Mouse (Mus musculus) left cerebral cortex, postnatal 10 days (tissue): ENCODE results near the gene Eci1. TPM values are rescaled to one million over a fixed set of nuclear protein-coding genes. Genes with fewer than 3 reads are reported as not detected.

Source experiments
- DNase-seq, 2 experiments: peaks; one replicate each; pipeline ENCODE4 v3.0.0; 2021 to 2022; ENCODE audit warnings: low spot score in 2 of 2, mixed read lengths in 1 of 2; ENCODE audit errors: extremely low spot score in 1 of 2
- intact Hi-C: fragments of 180-260 bp; cut with DNase I; formaldehyde crosslinking; loops from one replicate; pipeline ENCODE4 v1.15.1; 2025
- total RNA-seq, 2 experiments: library from RNA; stranded (reverse); gene quantifications; 2 replicates each; pipeline ENCODE4 v1.2.3; 2021

Eci1 gene
- total RNA-seq, 2 experiments from 2014 or later, result 15.1 to 16.9 TPM

DNA sequence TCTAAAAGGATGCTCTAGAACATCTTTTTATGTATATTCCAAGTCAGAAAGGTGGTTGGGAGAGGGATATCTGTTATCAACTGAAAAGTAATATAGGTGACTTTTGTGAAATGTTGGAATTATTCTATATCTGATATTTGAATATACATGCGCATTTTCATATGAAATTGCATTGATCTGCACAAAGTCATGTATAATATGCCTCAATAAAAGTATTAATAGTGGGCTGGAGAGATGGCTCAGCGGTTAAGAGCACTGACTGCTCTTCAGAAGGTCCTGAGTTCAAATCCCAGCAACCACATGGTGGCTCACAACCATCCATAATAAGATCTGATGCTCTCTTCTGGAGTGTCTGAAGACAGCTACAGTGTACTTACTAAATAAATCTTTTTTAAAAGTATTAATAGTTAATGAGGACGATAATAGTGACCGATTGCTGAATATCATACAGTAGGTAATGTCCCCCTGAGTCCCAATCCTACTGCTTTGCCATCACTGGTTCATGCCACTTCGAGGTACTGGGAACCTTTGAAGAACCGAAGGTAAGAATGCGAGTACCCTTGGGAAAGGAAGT is 43.0 kb downstream of the Eci1 start:
- intact Hi-C loops, result no loop called here
- DNase-seq, result no peak

DNA sequence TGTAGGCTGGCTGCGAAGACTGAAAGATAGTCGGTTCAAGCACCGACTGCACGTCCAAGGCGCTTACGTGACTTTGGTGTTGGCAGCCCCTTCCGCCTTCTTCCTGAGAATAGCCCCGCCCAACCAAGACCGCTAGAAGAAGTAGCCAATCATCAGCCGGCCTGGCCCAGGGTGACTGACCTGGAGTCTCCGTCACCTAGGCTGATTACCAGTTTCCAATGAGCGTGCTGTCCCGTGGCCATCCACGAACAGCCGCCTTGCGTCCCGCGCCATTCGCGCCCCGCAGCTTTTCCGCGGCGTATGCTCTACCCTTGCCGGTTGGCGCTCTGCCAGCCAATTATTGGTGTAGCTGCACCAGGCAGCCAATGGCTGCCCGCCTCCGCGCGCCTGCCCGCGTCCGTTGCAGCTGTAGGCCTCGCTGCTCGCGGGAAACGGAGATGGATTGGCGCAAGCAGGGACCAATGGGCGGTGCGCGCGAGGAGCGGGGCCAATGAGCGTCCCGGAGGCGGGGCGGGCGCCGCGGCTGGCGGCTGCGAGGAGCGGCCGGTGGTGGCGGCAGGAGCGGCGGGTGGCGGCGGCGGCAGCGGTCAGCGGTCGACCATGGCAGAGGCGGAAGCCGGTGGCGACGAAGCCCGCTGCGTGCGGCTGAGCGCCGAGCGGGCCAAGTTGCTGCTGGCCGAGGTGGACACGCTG is 43.6 kb downstream of the Eci1 start, which contains the start of the genes E4f1 and Pgp:
Gene E4f1, minus strand, starts transcription at position 404 of the 693 bp plus-strand sequence.
Gene Pgp, plus strand, starts transcription at position 483 of the 693 bp plus-strand sequence.
- intact Hi-C loops, result no loop called here
- peak; percentile 99 to 100 for DNase-seq

GRCm38 (mm10) chr17:24470701-24471527 is 44.5 kb downstream of the Eci1 start:
- intact Hi-C loops, result no loop called here
- DNase-seq, result peak in 1 of 2 experiments; percentile 77

- intact Hi-C loops, result no loop called here
- DNase-seq, result peak in 1 of 2 experiments; percentile 65
These were observed 46.1 kb downstream of the Eci1 start for GRCm38 (mm10) chr17:24472512-24472911.

DNA sequence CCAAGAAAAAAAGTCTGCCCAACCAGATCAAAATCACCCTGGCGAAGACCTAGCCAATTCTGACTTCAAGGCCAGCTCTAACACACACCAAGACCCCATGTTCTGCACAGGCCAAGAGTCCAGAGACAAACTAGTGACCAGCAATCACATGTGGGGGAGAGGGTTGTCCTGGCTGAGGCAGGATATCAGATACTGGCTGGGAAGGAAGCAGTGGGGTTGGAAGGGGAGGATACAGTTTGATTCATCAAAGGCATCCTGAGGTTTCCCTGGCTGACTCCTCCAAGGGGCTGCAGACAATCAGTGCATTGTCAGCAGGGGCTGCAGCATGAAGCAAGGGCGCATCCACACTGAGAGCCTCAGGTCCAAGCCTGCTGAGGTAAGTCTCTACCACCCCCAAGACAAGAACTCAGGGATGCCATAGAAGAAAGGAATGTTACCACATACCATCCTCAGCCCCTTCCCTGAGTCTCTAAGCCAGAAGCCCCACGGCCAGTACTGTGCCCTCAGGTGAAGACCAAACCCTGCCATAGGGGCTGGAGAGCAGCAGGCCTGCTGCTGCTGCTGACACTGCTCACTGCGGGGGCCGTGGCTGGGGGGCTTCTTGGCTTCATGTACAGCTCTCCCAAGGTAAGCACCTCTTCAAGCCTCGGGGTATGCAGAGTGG is 47.3 kb downstream of the Eci1 start, which contains the start of gene Bricd5:
Gene Bricd5, plus strand, starts transcription at position 273 of the 664 bp plus-strand sequence.
- intact Hi-C loops, result no loop called here
- no peak for DNase-seq

DNA sequence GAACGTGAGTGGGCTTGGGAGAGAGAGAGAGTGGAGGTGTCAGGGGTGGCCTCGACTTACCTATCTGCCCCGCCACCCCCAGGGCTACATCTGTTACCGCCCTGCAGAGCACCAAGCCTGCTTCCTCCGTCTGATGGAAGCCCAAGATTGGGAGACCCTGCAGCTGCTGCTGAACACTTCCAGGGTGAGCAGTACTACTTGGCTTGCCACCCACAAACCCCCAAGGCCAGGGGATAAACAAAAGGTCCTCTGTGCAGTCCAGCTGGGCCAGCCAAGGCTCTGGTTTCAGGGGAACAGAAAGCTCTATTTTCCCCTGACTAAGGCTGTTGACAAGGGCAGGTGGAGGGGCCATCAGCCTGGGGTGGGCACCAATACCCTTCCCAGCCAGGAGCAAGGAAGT is 48.1 kb downstream of the Eci1 start:
- intact Hi-C loops, result no loop called here
- DNase-seq, result peak in 1 of 2 experiments; percentile 63

DNA sequence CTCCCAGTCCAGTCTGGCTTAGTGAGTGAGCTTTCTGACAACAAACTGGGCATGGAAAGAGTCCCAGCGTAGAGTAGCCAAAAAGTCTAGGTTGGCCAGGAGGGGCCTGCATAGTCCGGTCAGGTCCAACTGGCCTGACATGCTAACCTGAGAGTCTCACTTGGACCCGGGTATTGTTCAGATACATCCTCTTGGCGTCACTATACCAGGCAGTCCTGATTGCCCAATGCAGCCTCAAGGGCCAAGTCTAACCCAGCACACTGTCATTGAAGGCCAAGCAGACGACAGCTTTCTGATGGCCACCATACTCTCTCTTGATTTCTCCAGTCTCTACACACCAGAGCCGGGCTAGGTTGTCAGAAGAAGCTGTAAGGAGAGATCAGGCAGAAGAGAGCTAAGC is 49.1 kb downstream of the Eci1 start:
- intact Hi-C loops, result no loop called here
- DNase-seq, result no peak

DNA sequence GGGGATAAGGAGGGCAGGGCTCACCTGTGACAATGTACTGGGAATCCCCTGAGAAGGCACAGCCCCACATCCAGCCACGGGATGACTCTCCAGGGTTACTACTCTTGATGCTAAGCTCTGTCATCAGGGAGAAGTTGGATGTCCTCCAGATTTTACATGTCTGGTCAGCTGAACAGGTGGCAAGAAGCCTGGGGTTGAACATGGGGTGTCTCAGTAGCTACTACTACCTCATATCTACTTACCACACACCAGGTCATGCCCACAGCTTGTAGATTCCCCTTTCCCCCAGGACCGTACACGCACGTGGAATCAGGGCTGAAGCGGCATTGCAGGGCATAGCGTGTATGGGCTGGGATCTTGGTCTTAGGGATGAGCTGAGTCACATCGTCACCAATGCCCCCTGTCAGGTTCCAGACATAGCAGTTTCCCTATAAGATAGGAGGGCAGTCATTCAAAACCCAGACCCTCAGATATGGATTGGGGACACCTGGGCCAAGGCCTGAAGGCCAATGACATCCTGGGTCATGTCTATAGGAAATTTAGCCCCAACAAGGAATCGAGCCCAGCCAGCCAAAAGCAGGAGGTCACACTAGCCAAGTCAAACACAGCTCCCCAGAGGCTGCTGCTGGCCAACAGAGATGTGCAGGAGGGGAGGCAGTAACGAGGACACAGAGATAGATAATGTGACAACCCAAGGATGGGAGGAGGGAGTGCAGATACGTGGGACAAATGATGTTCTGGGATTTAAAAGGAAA is 49.8 kb downstream of the Eci1 start:
- intact Hi-C loops, result no loop called here
- DNase-seq, result no peak

GRCm38 (mm10) chr17:24477053-24477984 is 50.9 kb downstream of the Eci1 start:
- no peak for DNase-seq
- intact Hi-C loops, result no loop called here

GRCm38 (mm10) chr17:24477985-24478600 is 51.7 kb downstream of the Eci1 start:
- DNase-seq, result peak in 1 of 2 experiments; percentile 49
- intact Hi-C loops, result no loop called here

DNA sequence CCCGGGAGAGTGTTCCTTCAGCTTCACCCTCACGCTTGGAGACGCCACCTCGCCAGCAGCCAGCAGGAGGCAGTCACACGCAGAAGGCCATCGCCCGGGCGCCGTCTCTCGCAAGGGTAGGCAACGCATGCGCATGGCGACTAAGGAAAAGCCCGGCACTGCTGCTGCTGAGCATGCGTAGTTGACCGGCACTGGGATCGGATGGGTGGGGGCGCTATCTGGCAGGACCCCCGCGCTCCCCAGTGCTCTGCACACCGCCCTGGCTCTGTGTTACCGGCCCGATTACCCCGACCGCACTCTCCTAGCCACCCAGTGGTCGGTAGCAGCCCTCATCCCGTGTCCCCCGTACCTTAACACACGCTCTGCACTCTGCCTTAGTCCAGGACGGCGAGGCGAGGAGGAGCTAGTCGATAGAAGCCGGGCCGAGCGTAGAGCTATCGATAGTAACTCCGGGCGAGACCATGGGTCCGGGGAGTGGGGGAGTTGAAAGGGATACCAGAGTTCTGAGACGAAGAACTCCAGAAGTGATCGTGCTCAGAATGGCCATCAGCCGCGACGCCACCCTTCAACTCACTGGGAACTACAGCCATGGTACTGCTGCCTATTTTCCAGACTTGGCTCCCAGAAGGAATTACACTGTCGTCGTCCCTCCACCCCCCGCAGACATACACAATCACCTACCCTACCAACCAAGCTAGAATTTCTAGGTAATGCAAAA is 52.4 kb downstream of the Eci1 start, which contains the start of gene Mlst8:
Gene Mlst8, minus strand, starts transcription at position 416 of the 718 bp plus-strand sequence.
- peak; percentile 94 to 98 for DNase-seq
- intact Hi-C loops, result no loop called here

GRCm38 (mm10) chr17:24479431-24479830 is 53.0 kb downstream of the Eci1 start:
- intact Hi-C loops, result no loop called here
- no peak for DNase-seq

DNA sequence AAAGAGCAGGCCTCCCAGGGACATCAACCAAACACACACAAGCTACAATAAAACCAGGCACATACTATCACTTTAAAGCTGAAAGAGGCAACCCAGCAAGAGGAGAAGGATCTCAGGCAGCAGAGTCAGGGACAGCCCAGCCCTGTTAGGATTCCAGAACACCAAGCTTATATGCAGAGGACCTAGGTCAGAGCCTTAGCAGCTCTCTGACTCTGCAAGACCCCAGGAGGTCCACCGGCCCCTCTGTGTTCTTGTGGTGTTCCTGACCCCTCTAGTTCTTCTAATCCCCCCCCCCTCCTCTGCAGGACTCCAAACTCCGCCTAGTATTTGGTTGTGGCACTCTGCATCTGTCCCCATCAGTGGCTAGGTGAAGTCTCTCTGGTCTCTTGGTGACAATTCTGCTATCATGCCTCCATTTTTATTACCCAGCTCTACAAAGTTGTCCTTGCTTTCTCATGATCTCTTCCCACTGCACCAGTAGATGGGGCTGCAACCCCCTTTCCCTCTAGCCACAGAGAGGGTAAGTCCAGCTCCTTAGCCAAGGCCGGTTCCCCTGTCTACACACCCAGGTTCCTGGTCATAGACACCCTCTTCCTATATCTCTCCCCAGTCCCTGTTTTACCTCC is 53.9 kb downstream of the Eci1 start:
- no peak for DNase-seq
- intact Hi-C loops, result no loop called here

- no peak for DNase-seq
- intact Hi-C loops, result no loop called here
These were observed 54.8 kb downstream of the Eci1 start for GRCm38 (mm10) chr17:24481027-24481815.

DNA sequence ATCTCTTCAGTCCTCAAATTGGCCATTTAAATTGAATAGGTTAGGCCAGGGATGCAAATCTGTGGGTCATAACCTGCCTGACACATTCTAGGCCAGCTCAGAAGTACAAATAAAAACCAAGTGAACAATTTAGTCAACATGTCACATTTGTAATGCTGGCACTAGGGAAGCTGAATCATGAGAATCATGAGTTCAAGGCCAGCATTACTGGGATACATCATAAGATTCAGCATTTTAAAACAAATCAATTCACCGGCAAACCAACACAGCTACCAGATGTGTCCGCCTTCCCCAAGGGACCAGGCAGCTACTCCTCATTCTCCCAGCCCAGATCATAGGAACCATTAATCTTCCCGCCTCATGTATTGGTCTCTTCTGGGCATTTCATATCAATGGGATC is 57.1 kb downstream of the Eci1 start:
- intact Hi-C loops, result no loop called here
- no peak for DNase-seq
